Comparison of ENCODE assay signal across 24 mouse cellular contexts in genomic region chr10:107503430-107503829, GRCm38 (mm10). TPM values are rescaled to one million over a fixed set of nuclear protein-coding genes. Genes with fewer than 3 reads are reported as not detected.
DNase-seq lines count a peak whose midpoint lies in the region; ATAC-seq and TF ChIP-seq lines count a peak whose summit lies in the region.
"Had no signal": no experiment of that assay in that cellular context is flagged by ENCODE, and none has a peak within 500 bp of the region (broad histone marks: within the 10 kb centered on the region; RNA-seq: fewer than 3 reads in every experiment).

No protein-coding gene starts in this region.

- no peak overlapping the region for H3K9ac ChIP-seq in lung, postnatal 0 days (replicated peaks; ENCODE audit: low read depth)
- H3K9ac ChIP-seq: embryonic facial prominence, embryonic 12.5 days; forebrain, embryonic 15.5 days; heart, embryonic 15.5 days; hindbrain, embryonic 14.5 days; intestine, embryonic 15.5 days had no signal

- no peak overlapping the region for H3K4me2 ChIP-seq in lung, postnatal 0 days (replicated peaks; ENCODE audit: low read depth, low read length)
- H3K4me2 ChIP-seq: embryonic facial prominence, embryonic 12.5 days; forebrain, embryonic 15.5 days; heart, embryonic 11.5 days; heart, embryonic 15.5 days; hindbrain, embryonic 14.5 days; intestine, embryonic 15.5 days had no signal

- H3K27ac ChIP-seq in gastrocnemius, adult 2 months = peak overlapping the region; percentile 90
- H3K27ac ChIP-seq in lung, postnatal 0 days (ENCODE audit: low read length) = no peak overlapping the region
- H3K27ac ChIP-seq: embryonic facial prominence, embryonic 12.5 days; forebrain, embryonic 15.5 days; heart, embryonic 15.5 days; hindbrain, embryonic 10.5 days; hindbrain, embryonic 14.5 days; intestine, embryonic 15.5 days had no signal

- no peaks in the 10 kb centered on the region for H3K27me3 ChIP-seq in lung, postnatal 0 days (replicated peaks; ENCODE audit: insufficient read depth, low read length)
- H3K27me3 ChIP-seq: CH12.LX; embryonic facial prominence, embryonic 12.5 days; forebrain, embryonic 15.5 days; heart, embryonic 15.5 days; intestine, embryonic 15.5 days had no signal

- no peak overlapping the region for H3K4me3 ChIP-seq in gastrocnemius, adult 2 months
- H3K4me3 ChIP-seq in lung, postnatal 0 days (ENCODE audit: low read depth, low read length) = no peak overlapping the region
- H3K4me3 ChIP-seq: embryonic facial prominence, embryonic 12.5 days; forebrain, embryonic 15.5 days; heart, embryonic 15.5 days; hindbrain, embryonic 10.5 days; intestine, embryonic 15.5 days had no signal

- intact Hi-C loops in gastrocnemius, adult 2 months (cut with DNase I) = no loop called here

- no peak for TF ChIP-seq EP300 in lung, postnatal 0 days (IDR thresholded peaks at IDR 0.05)

- DNase-seq in gastrocnemius, adult 2 months = no peak
- DNase-seq in gastrocnemius, postnatal 4 days (ENCODE audit: low spot score in 2 of 2) = no peak
- peak; percentile 34 for DNase-seq in lung, postnatal 0 days (ENCODE audit: low spot score)
- no peak for DNase-seq in lung, postnatal 4 days
- DNase-seq in Muller cell, postnatal 12 days (ENCODE audit: inconsistent ontology term) = peak; percentile 57
- DNase-seq in right cerebral cortex, postnatal 10 days (ENCODE audit: low spot score in 2 of 2) = no peak
- DNase-seq: adrenal gland, postnatal 10 days; cerebellum, adult 11-12 months; cerebellum, adult 9-10 months; cerebellum, postnatal 25 days; gastrocnemius, postnatal 10 days; heart, postnatal 14 days had no signal

- no peaks in the 10 kb centered on the region for H3K4me1 ChIP-seq in lung, postnatal 0 days (ENCODE audit: insufficient read depth, low read depth, low read length)
- H3K4me1 ChIP-seq: embryonic facial prominence, embryonic 12.5 days; forebrain, embryonic 15.5 days; heart, embryonic 15.5 days; hindbrain, embryonic 10.5 days; intestine, embryonic 15.5 days had no signal

- TF ChIP-seq CTCF in gastrocnemius, adult 2 months (IDR thresholded peaks at IDR 0.05) = no peak
- TF ChIP-seq CTCF in lung, postnatal 0 days (IDR thresholded peaks at IDR 0.05) = no peak

- WGBS in lung, postnatal 0 days = 42% methylated on average over 4 of the region's 4 CpGs

- ATAC-seq in lung, postnatal 0 days = no peak
- ATAC-seq in granulocyte monocyte progenitor cell, adult 5-6 weeks (replicated peaks; ENCODE audit: poor library complexity, severe bottlenecking) = no peak
- ATAC-seq: forebrain, embryonic 15.5 days; intestine, embryonic 15.5 days had no signal

- no peaks in the 10 kb centered on the region for H3K9me3 ChIP-seq in lung, postnatal 0 days (ENCODE audit: low read length)
- H3K9me3 ChIP-seq: embryonic facial prominence, embryonic 12.5 days; forebrain, embryonic 15.5 days; heart, embryonic 15.5 days; hindbrain, embryonic 10.5 days; intestine, embryonic 15.5 days had no signal

- H3K36me3 ChIP-seq in lung, postnatal 0 days (ENCODE audit: insufficient read depth, low read length) = no peaks in the 10 kb centered on the region
- H3K36me3 ChIP-seq: embryonic facial prominence, embryonic 12.5 days; forebrain, embryonic 15.5 days; heart, embryonic 15.5 days; hindbrain, embryonic 10.5 days; intestine, embryonic 15.5 days had no signal

RNA-seq across cellular contexts. Expression of gene Myf6, which starts 8.9 kb away (rescaled TPM):
- total RNA-seq in gastrocnemius, adult 2 months (2021) = 100 to 1,000 TPM in 1 of 2 experiments, 10 to 100 TPM in 1; 97.3 to 144 TPM
- total RNA-seq in gastrocnemius, postnatal 4 days (2021) = 100 to 1,000 TPM; 133 to 164 TPM
- polyA plus RNA-seq in lung, postnatal 0 days (2015; fragmentation: Nextera tagmentation; extraction: Ambion mirVana) = 0.10 TPM in 1 of 2 replicates, not detected in the other
- not detected in 2 replicates for total RNA-seq in granulocyte monocyte progenitor cell, adult 5-6 weeks (2014; fragmentation: Nextera tagmentation)
- total RNA-seq in granulocyte monocyte progenitor cell, adult 5-6 weeks (2017) = not detected in 2 replicates
- total RNA-seq: CH12.LX; heart, postnatal 14 days had no signal
- polyA plus RNA-seq: cortical plate, adult 2 months; forebrain, embryonic 11.5 days; forebrain, embryonic 15.5 days; gonadal fat pad, adult 2 months; heart, embryonic 11.5 days; hindbrain, embryonic 14.5 days had no signal

RNA-seq across cellular contexts. Expression of gene Myf5, which starts 17.5 kb away (rescaled TPM):
- total RNA-seq in gastrocnemius, adult 2 months (2021) = 1 to 10 TPM; 1.9 to 2.3 TPM
- total RNA-seq in gastrocnemius, postnatal 4 days (2021) = 10 to 100 TPM; 19.8 to 20.5 TPM
- 0.14 and 0.21 TPM in 2 replicates for polyA plus RNA-seq in lung, postnatal 0 days (2015; fragmentation: Nextera tagmentation; extraction: Ambion mirVana)
- total RNA-seq in granulocyte monocyte progenitor cell, adult 5-6 weeks (2014; fragmentation: Nextera tagmentation) = not detected in 2 replicates
- not detected in 2 replicates for total RNA-seq in granulocyte monocyte progenitor cell, adult 5-6 weeks (2017)
- total RNA-seq: CH12.LX; heart, postnatal 14 days had no signal
- polyA plus RNA-seq: cortical plate, adult 2 months; forebrain, embryonic 11.5 days; forebrain, embryonic 15.5 days; gonadal fat pad, adult 2 months; heart, embryonic 15.5 days had no signal

Comparison
In these comparisons a context has a peak if more than half of its experiments do, and no peak if none do; other contexts are left out.
1. DNase-seq: peak in lung, postnatal 0 days (single experiment) and Muller cell, postnatal 12 days (single experiment); none in gastrocnemius, adult 2 months (single experiment), gastrocnemius, postnatal 4 days (0 of 2), lung, postnatal 4 days (0 of 2) and right cerebral cortex, postnatal 10 days (0 of 2).
2. RNA of gene Myf5, which starts 17.5 kb away (total RNA-seq): 19.8 to 20.5 TPM in gastrocnemius, postnatal 4 days; 1.9 to 2.3 TPM in gastrocnemius, adult 2 months and not detected in granulocyte monocyte progenitor cell, adult 5-6 weeks; every median in the first group is over 4 times any median in the second.
3. RNA of gene Myf6, which starts 8.9 kb away (total RNA-seq): 133 to 164 TPM in gastrocnemius, postnatal 4 days and 97.3 to 144 TPM in gastrocnemius, adult 2 months; not detected in granulocyte monocyte progenitor cell, adult 5-6 weeks; every median in the first group is over 10 times any median in the second.